Mouse (Mus musculus): ENCODE data around the gene Fastkd5.
"Not testable (repeated sequence)": the region's sequence is repeated elsewhere in the genome, so short reads cannot be mapped to it uniquely, and the experiment has no call there.

Fastkd5 gene

DNA sequence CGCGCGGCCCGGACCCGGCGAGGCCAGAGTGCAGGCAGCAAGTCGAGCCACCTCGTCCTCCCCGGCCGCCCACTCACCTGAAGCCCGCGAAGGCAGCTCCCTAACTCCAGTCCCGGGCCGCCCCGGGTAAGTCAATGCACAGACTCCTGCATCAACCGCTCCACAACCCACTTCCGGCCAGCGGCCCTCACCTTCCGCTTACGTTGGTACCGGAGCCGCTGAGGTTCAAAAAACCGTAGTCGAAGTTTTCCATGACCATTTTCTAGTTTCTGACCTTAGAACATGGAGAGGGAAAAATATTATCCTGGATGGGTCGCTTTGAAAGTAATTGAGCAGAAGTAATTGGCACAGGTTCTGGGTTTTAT is at the start of gene Fastkd5, which contains the start of gene Ubox5:
Fastkd5 (minus strand) TSS at position 189 of the 365 bp plus-strand sequence.
Ubox5 (minus strand) TSS at position 200 of the 365 bp plus-strand sequence.
- in situ Hi-C loops (cut with MboI; ENCODE audit: low pct_unique_long_range_greater_than_20kb in 1 of 2, low sequenced_read_pairs in 2 of 2, unreplicated experiment in 1 of 2) = no loop called here

DNA sequence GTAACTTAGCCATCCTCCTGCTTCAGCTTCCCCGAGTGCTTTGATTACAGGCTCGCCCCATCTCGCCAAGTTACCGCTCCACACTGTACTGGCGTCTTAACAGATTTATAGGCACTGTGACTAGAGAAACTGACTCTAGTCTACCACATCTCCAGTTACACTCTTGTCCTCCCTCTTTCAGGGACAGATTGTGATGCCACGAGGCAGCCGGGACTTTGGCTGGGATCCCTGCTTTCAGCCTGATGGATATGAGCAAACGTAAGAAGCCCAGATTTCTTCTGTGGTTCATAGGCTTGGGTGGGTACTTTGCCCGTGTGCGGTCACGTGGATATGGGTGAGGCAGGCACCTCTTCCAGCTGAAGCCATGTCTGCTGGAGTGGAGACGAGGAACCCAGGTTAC is 49.3 kb upstream of the Fastkd5 start:
- in situ Hi-C loops (cut with MboI; ENCODE audit: low pct_unique_long_range_greater_than_20kb in 1 of 2, low sequenced_read_pairs in 2 of 2, unreplicated experiment in 1 of 2) = no loop called here

DNA sequence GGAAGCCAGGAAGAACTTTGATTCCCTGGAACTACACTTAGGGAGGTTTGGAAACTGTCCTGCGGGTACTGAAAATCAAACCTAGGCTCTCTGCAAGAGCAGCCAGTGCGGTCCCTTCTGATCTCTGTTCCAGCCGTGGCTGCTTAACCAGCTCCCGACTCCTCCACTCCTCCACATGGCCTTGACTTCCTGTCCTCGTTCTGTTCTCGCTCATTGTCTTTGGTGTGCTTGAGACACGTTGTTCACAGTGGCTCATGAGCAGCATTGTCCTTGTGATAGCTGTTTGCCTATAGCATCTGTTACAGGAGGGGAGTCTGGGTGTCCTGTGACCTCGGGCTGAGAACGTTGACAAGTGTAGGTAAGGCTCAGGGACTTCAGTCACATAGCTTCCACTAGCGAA is 47.4 kb upstream of the Fastkd5 start:
- in situ Hi-C loops (cut with MboI; ENCODE audit: low pct_unique_long_range_greater_than_20kb in 1 of 2, low sequenced_read_pairs in 2 of 2, unreplicated experiment in 1 of 2) = no loop called here

DNA sequence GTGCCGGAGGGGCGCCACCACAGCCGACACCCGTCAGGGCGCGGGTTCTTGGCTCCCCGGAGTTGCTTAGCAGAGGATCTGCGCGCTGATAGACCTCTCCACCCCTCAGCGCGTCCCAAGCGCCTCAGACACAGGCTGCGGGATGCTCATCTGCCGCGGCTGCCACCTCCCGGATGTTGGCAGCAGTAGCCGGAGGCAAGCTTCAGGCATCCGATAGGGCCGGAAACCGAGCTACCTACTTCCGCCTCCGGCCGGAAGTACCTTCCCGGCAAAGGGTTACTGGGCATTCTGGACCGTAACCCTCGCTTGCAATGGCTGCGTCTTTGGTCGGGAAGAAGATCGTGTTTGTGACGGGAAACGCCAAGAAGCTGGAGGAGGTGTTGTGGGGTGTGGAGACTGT is 37.7 kb upstream of the Fastkd5 start, which contains the start of gene Itpa:
Itpa (plus strand) TSS at position 52 of the 400 bp plus-strand sequence.
- in situ Hi-C loops (cut with MboI; ENCODE audit: low pct_unique_long_range_greater_than_20kb in 1 of 2, low sequenced_read_pairs in 2 of 2, unreplicated experiment in 1 of 2) = no loop called here

DNA sequence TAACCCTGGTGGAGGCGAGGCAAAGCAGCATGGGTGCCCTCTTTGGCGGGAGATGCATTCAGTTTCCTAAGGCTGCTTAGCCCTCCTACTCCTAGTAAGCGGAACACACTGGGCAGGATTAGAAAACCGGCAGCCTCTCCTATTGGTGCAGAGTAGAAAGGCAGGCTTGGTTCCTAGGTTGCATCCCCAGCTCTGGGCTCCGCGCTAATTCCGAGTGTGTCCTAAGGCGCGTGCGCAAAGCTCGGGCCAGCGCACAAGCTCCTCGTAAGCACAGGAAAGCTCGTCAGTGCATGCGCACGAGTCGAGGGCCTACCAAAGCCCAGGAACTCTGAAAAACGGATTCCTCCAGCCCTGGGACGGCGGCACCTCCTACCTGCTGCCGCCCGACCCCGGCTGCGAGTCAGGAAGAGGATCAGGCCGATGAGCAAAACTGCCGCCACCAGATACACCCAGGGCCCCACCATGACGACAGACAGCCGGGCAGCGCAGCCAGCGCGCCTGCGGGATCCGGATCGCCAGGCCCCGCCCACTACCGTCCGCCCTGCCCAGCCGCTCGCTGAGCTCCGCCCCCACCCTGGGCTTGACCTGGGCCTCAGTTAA is 34.4 kb upstream of the Fastkd5 start, which contains the start of gene Ddrgk1:
Ddrgk1 (minus strand) TSS at position 558 of the 600 bp plus-strand sequence.
- in situ Hi-C loops (cut with MboI; ENCODE audit: low pct_unique_long_range_greater_than_20kb in 1 of 2, low sequenced_read_pairs in 2 of 2, unreplicated experiment in 1 of 2) = no loop called here

DNA sequence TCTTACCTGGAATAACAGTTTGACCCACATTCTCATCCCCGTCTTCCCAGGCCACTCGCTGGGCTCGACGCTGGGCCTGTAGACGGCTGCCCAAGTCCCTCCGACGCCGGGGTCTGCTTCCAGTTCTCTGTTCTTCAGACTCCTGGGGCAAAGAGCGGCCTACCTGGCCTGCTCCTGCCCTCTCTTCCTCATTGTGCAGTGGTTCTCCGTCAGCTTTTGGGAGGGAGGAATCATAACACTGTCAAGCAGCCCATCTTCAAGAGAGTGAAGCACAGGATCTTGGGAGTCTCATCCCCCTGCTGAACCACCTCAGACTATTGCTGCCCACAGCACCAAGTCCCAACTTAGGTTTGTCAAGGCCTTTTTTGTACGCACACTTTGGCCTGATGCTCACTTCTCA is 33.5 kb upstream of the Fastkd5 start:
- in situ Hi-C loops (cut with MboI; ENCODE audit: low pct_unique_long_range_greater_than_20kb in 1 of 2, low sequenced_read_pairs in 2 of 2, unreplicated experiment in 1 of 2) = no loop called here

DNA sequence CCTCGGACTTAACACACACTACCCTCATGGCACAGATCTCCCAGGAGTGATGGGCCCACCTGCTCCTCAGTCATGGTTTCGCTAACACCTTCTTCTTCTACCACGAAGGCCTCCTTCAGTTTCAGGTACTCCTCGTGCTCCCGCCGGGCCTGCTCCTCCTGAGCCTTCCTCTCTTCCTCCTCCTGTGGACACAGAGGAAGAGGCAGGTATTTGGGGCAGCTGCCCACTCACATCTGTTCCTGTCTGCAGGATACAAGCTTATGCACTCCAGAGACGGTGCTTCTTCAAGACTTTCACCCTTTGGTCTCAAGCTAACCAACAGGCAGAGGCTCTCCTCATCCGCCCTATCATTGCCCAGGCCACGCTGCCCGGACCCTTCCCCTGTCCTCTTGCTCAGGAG is 28.7 kb upstream of the Fastkd5 start:
- in situ Hi-C loops (cut with MboI; ENCODE audit: low pct_unique_long_range_greater_than_20kb in 1 of 2, low sequenced_read_pairs in 2 of 2, unreplicated experiment in 1 of 2) = no loop called here

DNA sequence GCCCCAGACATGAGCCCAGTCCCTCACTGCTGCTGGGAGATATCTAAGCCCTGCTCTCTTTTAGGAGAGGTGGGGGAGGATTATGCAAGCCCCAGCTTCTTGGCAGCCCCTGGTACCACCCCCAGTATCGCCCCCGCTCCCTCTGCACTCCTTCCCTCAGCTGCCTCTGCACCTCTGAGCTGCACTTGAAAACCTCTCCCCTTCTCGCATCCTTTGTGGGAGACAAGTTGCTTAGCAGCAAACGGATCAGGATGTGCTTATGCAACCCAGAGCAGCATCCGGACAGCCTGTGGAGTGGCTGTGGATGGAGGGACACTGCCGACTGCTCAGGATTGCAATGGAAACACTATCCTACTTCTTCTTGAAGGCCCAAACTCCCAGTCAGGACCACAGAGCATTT is 27.7 kb upstream of the Fastkd5 start:
- in situ Hi-C loops (cut with MboI; ENCODE audit: low pct_unique_long_range_greater_than_20kb in 1 of 2, low sequenced_read_pairs in 2 of 2, unreplicated experiment in 1 of 2) = no loop called here

DNA sequence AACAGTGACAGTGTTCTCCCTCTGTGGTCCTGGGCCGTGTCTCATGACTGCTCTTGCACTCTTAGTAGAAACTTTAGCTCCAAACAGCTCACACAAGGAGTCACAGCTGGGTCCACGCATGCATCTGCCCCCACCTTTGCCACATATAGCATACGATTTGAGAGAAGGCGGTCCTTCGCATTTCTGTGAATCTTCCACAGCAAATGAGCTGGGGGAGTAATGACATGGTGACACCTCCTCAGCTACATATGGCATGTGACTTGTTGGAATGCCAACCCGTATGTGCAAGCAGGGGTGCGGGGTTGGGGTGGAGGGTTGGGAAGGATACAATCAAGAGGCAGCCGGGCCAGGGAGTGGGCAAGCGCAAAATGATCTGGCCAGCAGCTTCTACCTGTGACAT is 26.7 kb upstream of the Fastkd5 start:
- in situ Hi-C loops (cut with MboI; ENCODE audit: low pct_unique_long_range_greater_than_20kb in 1 of 2, low sequenced_read_pairs in 2 of 2, unreplicated experiment in 1 of 2) = no loop called here

DNA sequence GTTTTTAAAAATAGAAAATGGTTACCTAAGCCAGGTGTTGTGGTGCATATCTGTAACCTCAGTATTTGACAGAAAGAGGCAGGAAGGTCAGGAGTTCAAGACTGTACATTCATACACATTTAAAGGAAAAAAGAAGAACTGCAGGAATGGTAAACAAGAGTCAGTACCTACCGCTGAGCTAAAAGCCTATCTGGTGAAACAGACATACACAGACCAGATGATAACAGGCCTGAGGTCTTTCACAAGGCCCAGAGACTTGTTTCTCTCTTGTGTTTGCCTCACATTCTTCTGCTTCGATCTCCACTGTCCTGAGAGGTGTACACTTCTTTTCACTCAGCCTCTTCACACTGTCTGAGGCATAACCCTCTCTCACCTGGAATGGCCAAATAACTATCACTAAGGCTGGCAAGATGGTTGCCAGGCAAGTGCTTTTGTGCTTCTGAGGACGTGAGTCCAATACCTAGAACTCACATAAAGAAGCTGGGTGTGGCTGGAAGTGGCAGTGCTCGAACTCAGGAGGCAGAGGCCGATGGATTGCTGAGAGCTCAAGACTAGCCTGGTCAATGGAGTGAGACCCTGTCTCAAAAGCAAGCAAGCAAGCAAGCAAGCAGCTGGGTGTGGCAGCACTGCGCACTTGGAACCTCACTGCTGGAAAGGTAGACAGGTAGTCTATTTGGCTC is 26.0 kb upstream of the Fastkd5 start:
- in situ Hi-C loops (cut with MboI; ENCODE audit: low pct_unique_long_range_greater_than_20kb in 1 of 2, low sequenced_read_pairs in 2 of 2, unreplicated experiment in 1 of 2) = no loop called here

DNA sequence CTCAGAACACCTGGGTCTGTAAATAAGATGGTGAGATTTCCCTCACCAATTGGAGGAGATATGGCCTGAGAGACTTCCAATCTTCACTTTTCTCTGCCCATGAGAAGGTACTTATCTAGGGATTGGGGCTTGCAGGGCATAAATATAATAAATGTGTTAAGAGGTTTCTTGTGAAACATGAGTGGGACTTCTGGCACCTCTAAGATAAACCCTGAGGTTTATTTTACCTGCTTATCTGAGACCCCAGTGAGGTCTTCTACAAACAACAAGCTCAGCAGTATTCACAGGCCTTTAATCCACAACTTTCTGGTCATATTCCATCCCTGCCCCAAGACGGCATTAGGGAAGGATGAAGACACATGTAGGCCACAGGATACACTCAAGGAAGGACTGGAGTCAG is 23.9 kb upstream of the Fastkd5 start:
- in situ Hi-C loops (cut with MboI; ENCODE audit: low pct_unique_long_range_greater_than_20kb in 1 of 2, low sequenced_read_pairs in 2 of 2, unreplicated experiment in 1 of 2) = no loop called here

DNA sequence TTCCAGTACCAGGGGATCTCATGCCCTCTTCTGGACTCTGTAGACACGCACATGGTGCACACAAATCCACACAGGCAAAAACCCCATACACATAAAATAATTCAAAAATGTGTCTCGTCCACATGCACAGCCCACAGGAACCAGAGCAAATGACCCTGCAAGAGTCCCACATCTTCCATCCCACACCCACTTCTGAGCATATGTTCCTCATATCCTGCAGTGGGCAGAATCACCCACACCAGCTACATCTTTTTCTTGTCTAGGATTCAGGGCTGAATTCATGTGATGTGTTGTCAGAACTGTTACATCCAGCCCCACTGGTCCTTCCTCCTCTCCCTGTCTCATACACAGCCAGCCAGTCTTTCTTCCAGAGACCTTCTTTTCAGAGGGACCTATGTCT is 23.5 kb upstream of the Fastkd5 start:
- in situ Hi-C loops (cut with MboI; ENCODE audit: low pct_unique_long_range_greater_than_20kb in 1 of 2, low sequenced_read_pairs in 2 of 2, unreplicated experiment in 1 of 2) = no loop called here

DNA sequence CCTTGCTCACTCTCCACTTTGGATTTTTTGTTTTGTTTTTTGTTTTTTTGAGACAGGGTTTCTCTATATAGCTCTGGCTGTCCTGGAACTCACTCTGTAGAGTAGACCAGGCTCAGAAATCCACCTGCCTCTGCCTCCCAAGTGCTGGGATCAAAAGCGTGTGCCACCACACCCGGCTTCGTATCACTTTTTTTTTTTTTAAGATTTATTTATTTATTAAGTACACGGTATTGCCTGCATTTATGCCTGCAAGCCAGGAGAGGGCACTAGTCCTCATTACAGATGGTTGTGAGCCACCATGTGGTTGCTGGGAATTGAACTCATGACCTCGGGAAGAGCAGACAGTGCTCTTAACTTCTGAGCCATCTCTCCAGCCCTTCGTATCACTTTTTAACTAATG is 19.2 kb upstream of the Fastkd5 start:
- in situ Hi-C loops (cut with MboI; ENCODE audit: low pct_unique_long_range_greater_than_20kb in 1 of 2, low sequenced_read_pairs in 2 of 2, unreplicated experiment in 1 of 2) = not testable (repeated sequence)

DNA sequence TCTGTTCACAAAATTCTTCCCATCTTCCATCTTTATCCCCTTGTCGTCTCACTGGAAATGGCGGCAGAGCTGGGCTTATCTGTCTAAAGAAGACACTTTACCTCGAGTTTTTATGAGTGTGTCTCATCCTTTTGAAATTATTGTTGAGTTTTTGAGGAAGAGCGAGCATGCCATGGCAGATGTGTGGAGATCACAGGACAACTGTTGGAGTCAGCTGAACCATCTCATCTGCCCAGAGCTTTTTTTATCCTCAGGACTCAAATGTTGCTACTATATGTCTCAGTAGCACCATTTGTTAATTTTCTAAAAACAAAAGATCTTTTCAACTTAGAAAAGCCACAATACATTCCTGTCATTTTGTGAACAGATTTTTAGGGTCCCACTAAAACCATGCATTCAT is 15.4 kb upstream of the Fastkd5 start:
- in situ Hi-C loops (cut with MboI; ENCODE audit: low pct_unique_long_range_greater_than_20kb in 1 of 2, low sequenced_read_pairs in 2 of 2, unreplicated experiment in 1 of 2) = no loop called here

DNA sequence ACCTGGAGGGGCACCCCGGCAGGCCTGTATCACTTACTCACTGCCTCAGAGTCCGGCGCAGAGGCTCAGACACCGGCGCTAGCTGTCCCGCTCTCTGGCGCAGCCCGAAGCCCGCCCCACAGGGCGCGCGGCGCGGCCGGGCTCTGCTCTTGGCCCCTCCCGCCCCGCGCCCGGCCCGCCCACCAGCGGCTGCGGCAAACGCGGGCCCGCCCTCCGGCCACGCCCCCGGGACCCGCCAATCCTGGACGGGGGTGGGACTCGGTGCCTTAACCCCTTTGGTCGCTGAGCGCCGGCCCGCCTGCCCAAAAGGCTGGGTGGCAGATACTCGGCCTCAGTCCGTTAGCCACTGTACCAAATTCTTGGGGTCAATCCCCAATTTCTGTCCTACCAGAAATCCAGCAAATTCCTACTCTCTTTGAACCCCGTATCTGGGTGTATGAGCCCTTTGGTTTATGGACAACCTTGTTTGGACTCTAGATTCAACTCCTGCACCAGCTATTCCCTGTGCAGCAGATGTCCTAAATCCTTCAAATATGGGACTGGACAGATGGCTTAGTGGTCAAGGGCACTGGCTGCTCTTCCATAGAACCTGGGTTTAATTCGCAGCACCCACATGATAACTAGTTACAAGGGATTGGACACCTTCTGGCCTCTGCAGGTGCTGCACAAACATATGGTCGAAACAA is 13.0 kb upstream of the Fastkd5 start, which contains the start of gene Lzts3:
Lzts3 (minus strand) TSS at position 120 of the 686 bp plus-strand sequence.
- in situ Hi-C loops (cut with MboI; ENCODE audit: low pct_unique_long_range_greater_than_20kb in 1 of 2, low sequenced_read_pairs in 2 of 2, unreplicated experiment in 1 of 2) = no loop called here

DNA sequence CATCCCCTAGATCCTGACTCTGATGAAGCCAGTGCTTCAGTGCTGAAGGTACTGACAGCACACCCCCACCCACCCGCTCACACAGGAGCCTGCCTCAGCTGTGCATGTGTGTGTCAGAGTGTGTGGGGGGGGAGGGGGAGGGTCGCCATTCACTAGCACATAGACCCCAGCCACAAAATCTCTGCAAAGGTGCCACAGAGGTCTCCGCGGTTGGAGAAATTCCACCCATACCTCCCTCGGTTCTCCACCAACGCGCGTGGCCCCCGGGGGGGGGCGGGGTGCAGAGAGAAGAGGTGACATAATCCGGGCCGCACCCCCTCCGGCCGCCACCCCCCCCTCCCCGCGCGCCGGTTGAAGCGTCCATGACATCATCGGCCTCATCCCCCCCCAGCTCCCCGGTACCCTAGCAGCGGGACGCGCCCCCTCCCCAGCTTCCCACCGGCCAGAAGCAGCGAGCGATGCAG is 12.4 kb upstream of the Fastkd5 start:
- in situ Hi-C loops (cut with MboI; ENCODE audit: low pct_unique_long_range_greater_than_20kb in 1 of 2, low sequenced_read_pairs in 2 of 2, unreplicated experiment in 1 of 2) = no loop called here

DNA sequence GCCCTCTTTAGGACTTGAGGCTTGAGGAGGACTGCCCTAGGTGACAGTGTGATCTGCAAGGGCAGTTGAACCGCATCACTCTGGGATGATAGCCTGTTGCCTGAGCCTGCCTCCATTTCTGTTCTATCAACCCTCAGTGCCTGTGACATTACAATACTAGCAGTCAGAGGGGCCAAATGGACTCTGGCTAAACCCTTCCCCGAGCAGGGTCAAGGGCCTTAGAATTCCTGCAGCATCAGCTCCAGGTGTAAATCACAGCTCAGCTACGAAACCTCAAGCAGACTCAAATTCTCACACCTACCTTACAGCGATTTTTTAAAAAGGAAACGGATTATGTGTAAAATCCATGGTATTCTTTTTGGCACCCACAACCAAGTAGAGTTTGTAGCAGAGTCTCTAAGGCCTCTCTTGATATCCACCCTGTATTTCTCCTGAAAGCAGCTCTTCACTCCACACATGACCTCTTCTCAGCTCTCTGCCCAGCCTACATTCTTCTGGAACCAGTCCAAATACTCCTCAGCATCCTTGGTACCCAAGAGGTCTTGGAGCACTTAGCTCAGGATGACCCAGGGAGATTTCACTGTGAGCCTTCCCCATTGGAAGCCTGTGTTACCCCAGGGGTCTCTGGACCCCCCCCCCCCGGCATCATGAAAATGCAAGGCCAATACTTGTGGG is 11.7 kb upstream of the Fastkd5 start:
- in situ Hi-C loops (cut with MboI; ENCODE audit: low pct_unique_long_range_greater_than_20kb in 1 of 2, low sequenced_read_pairs in 2 of 2, unreplicated experiment in 1 of 2) = no loop called here

DNA sequence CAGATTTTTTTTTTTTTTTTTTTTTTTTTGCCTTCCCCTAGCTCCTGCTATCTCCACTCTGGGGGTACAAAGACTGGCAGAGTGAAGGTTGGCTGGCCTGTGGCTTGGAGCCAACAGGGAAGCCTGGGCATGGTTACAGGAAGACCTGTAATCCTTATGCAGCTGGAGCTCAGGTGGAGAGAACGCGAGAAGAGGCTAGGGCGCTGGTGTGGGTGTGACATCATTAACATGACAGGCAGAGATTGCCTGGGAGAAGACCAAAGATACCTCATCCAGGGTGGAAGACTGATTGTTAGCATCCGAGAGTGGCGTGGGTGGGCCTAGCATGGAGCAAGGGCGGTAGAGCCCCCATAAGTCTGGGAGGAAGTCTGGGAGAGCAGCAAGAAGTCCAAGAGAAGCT is 9.4 kb upstream of the Fastkd5 start:
- in situ Hi-C loops (cut with MboI; ENCODE audit: low pct_unique_long_range_greater_than_20kb in 1 of 2, low sequenced_read_pairs in 2 of 2, unreplicated experiment in 1 of 2) = no loop called here

DNA sequence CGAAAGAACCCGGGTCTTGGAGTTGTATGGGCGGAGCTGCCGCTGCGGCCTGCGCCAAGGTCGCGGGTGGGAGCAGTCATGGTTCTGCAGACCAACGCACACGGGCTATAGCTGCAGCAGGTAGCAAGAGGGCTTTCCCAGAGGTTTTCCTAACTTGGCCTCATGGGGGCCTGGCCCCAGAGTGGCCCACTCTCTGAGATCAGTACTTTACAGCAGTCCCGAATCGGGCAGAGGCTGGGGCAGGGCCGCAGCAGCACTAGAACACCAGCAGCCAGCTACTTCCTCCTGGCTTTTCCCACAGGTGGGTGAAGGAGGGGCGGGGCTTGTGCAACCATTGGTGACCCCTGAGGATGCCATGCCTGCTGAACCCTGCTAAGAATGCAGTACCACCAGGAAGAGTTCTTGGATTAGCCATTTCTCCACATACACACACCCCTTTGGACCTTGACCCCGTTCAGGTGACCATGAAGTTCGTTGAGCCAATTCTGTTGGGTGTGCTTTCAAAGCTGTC is 8.3 kb upstream of the Fastkd5 start:
- in situ Hi-C loops (cut with MboI; ENCODE audit: low pct_unique_long_range_greater_than_20kb in 1 of 2, low sequenced_read_pairs in 2 of 2, unreplicated experiment in 1 of 2) = no loop called here
